Mouse (Mus musculus): Measurements from ENCODE around the gene Ldlrad3.

Gene Ldlrad3

GRCm38 (mm10) chr2:102073266-102074037 is 112.7 kb downstream of the Ldlrad3 start:
- DNase-seq (ENCODE audit: low spot score in 2 of 2): no peak

GRCm38 (mm10) chr2:102072859-102073258 is 113.3 kb downstream of the Ldlrad3 start:
- DNase-seq (ENCODE audit: low spot score in 2 of 2): no peak

GRCm38 (mm10) chr2:102071022-102071717 is 115.0 kb downstream of the Ldlrad3 start:
- no peak for DNase-seq (ENCODE audit: low spot score in 2 of 2)

GRCm38 (mm10) chr2:102064826-102065441 is 121.3 kb downstream of the Ldlrad3 start:
- DNase-seq (ENCODE audit: low spot score in 2 of 2): no peak

GRCm38 (mm10) chr2:102063906-102064505 is 122.2 kb downstream of the Ldlrad3 start:
- peak; percentile 35 to 56 for DNase-seq (ENCODE audit: low spot score in 2 of 2)

GRCm38 (mm10) chr2:102062861-102063468 is 123.2 kb downstream of the Ldlrad3 start:
- DNase-seq (ENCODE audit: low spot score in 2 of 2): no peak

GRCm38 (mm10) chr2:102061921-102062320 is 124.3 kb downstream of the Ldlrad3 start:
- DNase-seq (ENCODE audit: low spot score in 2 of 2): no peak

GRCm38 (mm10) chr2:102057746-102058145 is 128.4 kb downstream of the Ldlrad3 start:
- DNase-seq (ENCODE audit: low spot score in 2 of 2): no peak

- DNase-seq (ENCODE audit: low spot score in 2 of 2): peak; percentile 67 to 73
Observed at GRCm38 (mm10) chr2:102057029-102057685, 129.0 kb downstream of the Ldlrad3 start.

GRCm38 (mm10) chr2:102056144-102056543 is 130.0 kb downstream of the Ldlrad3 start:
- DNase-seq (ENCODE audit: low spot score in 2 of 2): peak in 1 of 2 experiments; percentile 17

GRCm38 (mm10) chr2:102052951-102053660 is 133.1 kb downstream of the Ldlrad3 start:
- DNase-seq (ENCODE audit: low spot score in 2 of 2): peak in 1 of 2 experiments; percentile 13

- DNase-seq (ENCODE audit: low spot score in 2 of 2): no peak
Observed at GRCm38 (mm10) chr2:102052353-102052752, 133.8 kb downstream of the Ldlrad3 start.

GRCm38 (mm10) chr2:102049866-102050550 is 136.2 kb downstream of the Ldlrad3 start:
- DNase-seq (ENCODE audit: low spot score in 2 of 2): peak; percentile 38 to 47

GRCm38 (mm10) chr2:102048296-102049175 is 137.6 kb downstream of the Ldlrad3 start:
- no peak for DNase-seq (ENCODE audit: low spot score in 2 of 2)

- no peak for DNase-seq (ENCODE audit: low spot score in 2 of 2)
Observed at GRCm38 (mm10) chr2:102046481-102046880, 139.7 kb downstream of the Ldlrad3 start.

- no peak for DNase-seq (ENCODE audit: low spot score in 2 of 2)
Observed at GRCm38 (mm10) chr2:102040456-102040855, 145.7 kb downstream of the Ldlrad3 start.

GRCm38 (mm10) chr2:102040011-102040410 is 146.2 kb downstream of the Ldlrad3 start:
- DNase-seq (ENCODE audit: low spot score in 2 of 2): no peak

- peak; percentile 86 for DNase-seq (ENCODE audit: low spot score in 2 of 2)
Observed at GRCm38 (mm10) chr2:102038895-102039667, 147.1 kb downstream of the Ldlrad3 start.
